Mouse (Mus musculus) spleen, embryonic (tissue): ENCODE data around the gene Fam83b.

ENCODE experiments used
- CTCF ChIA-PET: fragments of 350-600 bp; sonication (Branson Sonifier 250); formaldehyde crosslinking; loops from one replicate; lab custom pipeline; 2022; lab: Charles Lee

Gene Fam83b

GRCm38 (mm10) chr9:76523075-76523474, 43.8 kb downstream of the Fam83b start:
- CTCF ChIA-PET = no interaction called here

- CTCF ChIA-PET = no interaction called here
Observed at GRCm38 (mm10) chr9:76521640-76522039, 45.3 kb downstream of the Fam83b start.

- CTCF ChIA-PET = no interaction called here
Observed at GRCm38 (mm10) chr9:76518665-76519064, 48.3 kb downstream of the Fam83b start.

GRCm38 (mm10) chr9:76505650-76506049, 61.3 kb downstream of the Fam83b start:
- CTCF ChIA-PET = interaction anchor here (0.7 kb wide), 1 partner anchor 26 kb away, joined by 5 read pairs; no protein-coding TSS in a partner anchor

GRCm38 (mm10) chr9:76489737-76490136, 77.2 kb downstream of the Fam83b start:
- CTCF ChIA-PET = no interaction called here

GRCm38 (mm10) chr9:76480088-76480487, 86.8 kb downstream of the Fam83b start:
- CTCF ChIA-PET = no interaction called here

- CTCF ChIA-PET = no interaction called here
Observed at GRCm38 (mm10) chr9:76469500-76469899, 97.4 kb downstream of the Fam83b start.

- CTCF ChIA-PET = no interaction called here
Observed at GRCm38 (mm10) chr9:76461547-76461946, 105.4 kb downstream of the Fam83b start.

GRCm38 (mm10) chr9:76455703-76456102, 111.2 kb downstream of the Fam83b start:
- CTCF ChIA-PET = no interaction called here
